Mouse (Mus musculus) ES-E14 (cell line): ENCODE results near the gene Pla2g12a. TPM values are rescaled to one million over a fixed set of nuclear protein-coding genes. Genes with fewer than 3 reads are reported as not detected.

Experiments
- DNase-seq: peaks from one replicate; pipeline ENCODE4 v3.0.0-alpha.2; 2013; ENCODE audit warnings: low read depth, low spot score
- H3K27ac ChIP-seq: 2 replicates; pipeline ENCODE4 v1.5.1; 2012; ENCODE audit warnings: low read depth, mild to moderate bottlenecking, low read length, moderate library complexity, mixed read lengths; ENCODE audit not compliant: poor library complexity, insufficient read depth, severe bottlenecking
- H3K36me3 ChIP-seq: 2 replicates; pipeline ENCODE4 v1.6.1; 2012; ENCODE audit warnings: mild to moderate bottlenecking, low read length, moderate library complexity, mixed read lengths; ENCODE audit not compliant: control insufficient read depth, poor library complexity, insufficient read depth, severe bottlenecking
- H3K4me1 ChIP-seq, 2 experiments: fragments of 150-350 bp in 1 of 2; sonication (generic) in 1 of 2; 2 replicates each; pipeline ENCODE4 v1.6.1; 2012; ENCODE audit warnings: low read length in 2 of 2, mild to moderate bottlenecking in 1 of 2, mixed read lengths in 1 of 2; ENCODE audit not compliant: control insufficient read depth in 2 of 2, insufficient read depth in 2 of 2, poor library complexity in 1 of 2
- H3K4me3 ChIP-seq, 2 experiments: fragments of 150-350 bp in 1 of 2; sonication (generic) in 1 of 2; 2 replicates each; pipeline ENCODE4 v1.5.1; 2012; ENCODE audit warnings: low read length in 2 of 2, low read depth in 1 of 2, mild to moderate bottlenecking in 1 of 2, mixed read lengths in 1 of 2; ENCODE audit not compliant: insufficient read depth in 1 of 2, poor library complexity in 1 of 2, severe bottlenecking in 1 of 2
- H3K9ac ChIP-seq: 2 replicates; pipeline ENCODE4 v1.6.1; 2012; ENCODE audit warnings: low read depth, mild to moderate bottlenecking, low read length, mixed read lengths; ENCODE audit not compliant: poor library complexity, insufficient read depth, severe bottlenecking
- H3K9me3 ChIP-seq: fragments of 150-350 bp; sonication (generic); 2 replicates; pipeline ENCODE4 v1.6.1; 2012; ENCODE audit warnings: low read depth, mild to moderate bottlenecking, low read length; ENCODE audit not compliant: control insufficient read depth, insufficient read depth
- CHD2 ChIP-seq: IDR thresholded peaks from 2 replicates; pipeline ENCODE4 v1.6.1; 2014; ENCODE audit warnings: mild to moderate bottlenecking, low read depth, low read length, inconsistent platforms
- HCFC1 ChIP-seq: IDR thresholded peaks from 2 replicates; pipeline ENCODE4 v1.6.1; 2012; ENCODE audit warnings: low read length, inconsistent platforms, borderline replicate concordance; ENCODE audit not compliant: insufficient read depth
- MAFK ChIP-seq: IDR thresholded peaks from 2 replicates; pipeline ENCODE4 v1.6.1; 2014; ENCODE audit warnings: mild to moderate bottlenecking, low read depth, low read length, inconsistent platforms; ENCODE audit not compliant: insufficient read depth
- ZC3H11A ChIP-seq: IDR thresholded peaks from 2 replicates; pipeline ENCODE4 v1.6.1; 2012; ENCODE audit warnings: low read depth, mild to moderate bottlenecking, inconsistent platforms, low read length, borderline replicate concordance
- ZNF384 ChIP-seq: IDR thresholded peaks from 2 replicates; pipeline ENCODE4 v1.6.1; 2012; ENCODE audit warnings: low read depth, low read length, inconsistent platforms
- in situ Hi-C, 2 experiments: fragments of 600-800 bp; cut with MboI; formaldehyde crosslinking; loops; one replicate each; pipeline ENCODE4 v1.15.1; 2025; ENCODE audit warnings: low sequenced_read_pairs in 2 of 2, inconsistent platforms in 1 of 2; ENCODE audit not compliant: unreplicated experiment in 2 of 2
- total RNA-seq: library from RNA; depleted of rRNA; stranded (reverse); fragments of 300-350 nt; gene quantifications from 2 replicates; pipeline ENCODE4 v1.2.3, GENCODE M21; 2012

Pla2g12a gene
- total RNA-seq, 1 experiment: 37.3 TPM

DNA sequence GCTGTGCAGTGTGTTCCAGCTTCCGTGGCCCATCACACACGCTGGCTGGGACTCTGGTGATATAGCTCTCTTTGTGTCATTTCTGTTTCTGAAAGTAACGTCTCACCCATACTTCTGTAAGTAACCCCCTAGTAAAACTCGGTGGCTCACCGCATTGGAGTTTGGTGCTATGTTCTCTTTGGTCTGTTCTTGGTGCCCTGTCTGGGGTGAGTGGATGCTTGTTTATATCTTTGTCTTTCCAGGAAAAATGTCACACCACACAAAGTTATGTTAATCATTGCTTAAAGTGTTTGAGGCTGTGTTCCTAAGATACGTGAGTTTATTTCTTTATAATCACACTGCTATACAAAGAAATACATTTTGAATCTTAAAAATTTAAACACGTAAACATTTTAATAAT, 31.6 kb upstream of the Pla2g12a start:
- Histone ChIP-seq H3K36me3 (no peaks in the 10 kb centered on the region), H3K4me3 (no peak overlapping the region), H3K9me3 (no peaks in the 10 kb centered on the region), H3K9ac (no peak overlapping the region), H3K27ac (no peak overlapping the region), H3K4me1 (0 out of 4 replicates have a peak, but pooled peaks cover 0 to 2% of the 10 kb centered on the region in 2 experiments)
- TF ChIP-seq ZC3H11A (no peak), MAFK (no peak), CHD2 (no peak), HCFC1 (no peak), ZNF384 (no peak)
- DNase-seq: no peak
- in situ Hi-C loops: no loop called here

- no peak for TF ChIP-seq ZC3H11A
- TF ChIP-seq ZNF384: no peak
- no peak for TF ChIP-seq HCFC1
- TF ChIP-seq CHD2: no peak
- TF ChIP-seq MAFK: no peak
- Histone ChIP-seq H3K9ac (no peak overlapping the region), H3K4me3 (no peak overlapping the region), H3K4me1 (no peaks in the 10 kb centered on the region), H3K27ac (no peak overlapping the region), H3K36me3 (no peaks in the 10 kb centered on the region), H3K9me3 (no peaks in the 10 kb centered on the region)
- no peak for DNase-seq
- in situ Hi-C loops: no loop called here
Observed at GRCm38 (mm10) chr3:129862592-129862991, 15.8 kb upstream of the Pla2g12a start.

GRCm38 (mm10) chr3:129863698-129864097, 14.7 kb upstream of the Pla2g12a start:
- no peaks in the 10 kb centered on the region for H3K36me3 ChIP-seq
- TF ChIP-seq ZC3H11A (peak; percentile 57; the same call in 1 of the 2 replicates), CHD2 (no peak)

GRCm38 (mm10) chr3:129877327-129877726, 1.1 kb upstream of the Pla2g12a start:
- Histone ChIP-seq H3K4me3 (no peak overlapping the region), H3K9me3 (no peaks in the 10 kb centered on the region), H3K9ac (no peak overlapping the region), H3K27ac (no peak overlapping the region), H3K36me3 (no peaks in the 10 kb centered on the region), H3K4me1 (peaks cover 0 to 15% of the 10 kb centered on the region in 2 experiments; a peak in 3 of 4 replicates)
- DNase-seq: no peak
- TF ChIP-seq MAFK (no peak), CHD2 (no peak), ZC3H11A (no peak), HCFC1 (no peak), ZNF384 (no peak)
- in situ Hi-C loops: no loop called here

More at GRCm38 (mm10) chr3:129863698-129864097, 14.7 kb upstream of the Pla2g12a start:
- DNase-seq: peak; percentile 68
- Histone ChIP-seq H3K9me3 (no peaks in the 10 kb centered on the region), H3K27ac (no peak overlapping the region), H3K4me3 (no peak overlapping the region), H3K9ac (no peak overlapping the region), H3K4me1 (no peaks in the 10 kb centered on the region)
- in situ Hi-C loops: no loop called here
